Mouse (Mus musculus): ENCODE data around the gene Senp3. TPM values are rescaled to one million over a fixed set of nuclear protein-coding genes. Genes with fewer than 3 reads are reported as not detected.
A peak's percentile ranks its signal among the peaks of the same experiment; 100 is the strongest.
"Not testable (repeated sequence)": the region's sequence is repeated elsewhere in the genome, so short reads cannot be mapped to it uniquely, and the experiment has no call there.

Senp3 gene
- polyA plus RNA-seq, 1 experiment from 2014 or later: 62.1 TPM

- not testable (repeated sequence) for H3K27me3 ChIP-seq (replicated peaks); ATAC-seq; H3K27ac ChIP-seq; H3K9ac ChIP-seq; H3K4me1 ChIP-seq (replicated peaks); H3K4me2 ChIP-seq (replicated peaks); H3K9me3 ChIP-seq; H3K4me3 ChIP-seq (replicated peaks); H3K36me3 ChIP-seq
- 95% methylated on average over 10 of the region's 10 CpGs for WGBS
These were observed 21.0 kb upstream of the Senp3 start for GRCm38 (mm10) chr11:69702886-69703285.

- no peak overlapping the region for H3K4me3 ChIP-seq (replicated peaks)
- no peaks in the 10 kb centered on the region for H3K27me3 ChIP-seq (replicated peaks)
- no peak overlapping the region for H3K4me2 ChIP-seq (replicated peaks)
- ATAC-seq: no peak
- H3K36me3 ChIP-seq: no peaks in the 10 kb centered on the region
- no peaks in the 10 kb centered on the region for H3K9me3 ChIP-seq
- no peak overlapping the region for H3K9ac ChIP-seq
- 16% methylated on average over 1 of the region's 1 CpGs for WGBS
- H3K27ac ChIP-seq: no peak overlapping the region
- peaks cover 11% of the 10 kb centered on the region for H3K4me1 ChIP-seq (replicated peaks)
These were observed 17.7 kb upstream of the Senp3 start for GRCm38 (mm10) chr11:69699595-69699994.

DNA sequence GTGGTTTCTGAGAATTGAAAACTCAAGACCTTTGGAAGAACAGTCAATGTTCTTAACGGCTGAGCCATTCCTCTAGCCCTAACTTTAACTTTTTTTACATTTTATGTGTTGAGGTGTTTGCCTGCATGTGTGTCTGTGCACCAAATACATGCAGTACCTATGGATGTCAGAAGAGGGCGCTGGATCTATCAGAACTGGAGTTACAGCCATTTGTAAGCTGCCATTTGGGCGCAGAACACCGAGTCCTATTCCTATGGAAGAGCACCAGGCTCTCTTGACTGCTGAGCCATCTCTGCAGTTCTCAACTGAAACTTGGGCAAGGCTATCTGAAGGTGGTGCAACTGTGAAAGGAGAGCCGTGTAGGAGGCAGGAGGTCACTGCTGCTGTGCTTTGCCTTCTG lies 16.7 kb upstream of the Senp3 start:
- no peaks in the 10 kb centered on the region for H3K36me3 ChIP-seq
- no peaks in the 10 kb centered on the region for H3K27me3 ChIP-seq (replicated peaks)
- no peak overlapping the region for H3K4me2 ChIP-seq (replicated peaks)
- no peaks in the 10 kb centered on the region for H3K9me3 ChIP-seq
- 72% methylated on average over 5 of the region's 5 CpGs for WGBS
- no peak overlapping the region for H3K9ac ChIP-seq
- H3K27ac ChIP-seq: no peak overlapping the region
- no peak overlapping the region for H3K4me3 ChIP-seq (replicated peaks)
- no peak for ATAC-seq
- peaks cover 12% of the 10 kb centered on the region for H3K4me1 ChIP-seq (replicated peaks)

DNA sequence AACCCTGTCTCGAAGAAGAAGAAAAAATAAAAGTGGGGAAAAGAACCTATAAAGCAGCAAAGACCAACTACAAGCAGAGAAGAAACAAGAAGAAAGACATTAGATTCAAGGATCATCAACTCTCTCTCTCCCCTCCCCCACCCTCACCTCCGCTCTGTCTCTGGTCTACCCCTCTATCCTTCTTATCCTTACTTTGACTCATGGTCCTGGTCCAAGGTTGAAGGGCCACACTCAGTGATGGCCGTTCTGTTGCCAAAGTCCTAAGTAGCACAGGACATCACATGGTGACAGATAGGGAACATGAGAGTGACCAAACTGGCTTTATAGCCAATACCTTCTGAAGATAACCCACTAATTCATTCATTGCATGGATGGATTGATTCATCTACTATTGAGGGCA lies 15.5 kb upstream of the Senp3 start:
- no peaks in the 10 kb centered on the region for H3K9me3 ChIP-seq
- H3K36me3 ChIP-seq: no peaks in the 10 kb centered on the region
- no peak overlapping the region for H3K9ac ChIP-seq
- no peak overlapping the region for H3K27ac ChIP-seq
- no peak overlapping the region for H3K4me3 ChIP-seq (replicated peaks)
- no peak for ATAC-seq
- H3K4me1 ChIP-seq (replicated peaks): peaks cover 19% of the 10 kb centered on the region
- no peak overlapping the region for H3K4me2 ChIP-seq (replicated peaks)
- WGBS: 91% methylated on average over 3 of the region's 3 CpGs
- H3K27me3 ChIP-seq (replicated peaks): no peaks in the 10 kb centered on the region

DNA sequence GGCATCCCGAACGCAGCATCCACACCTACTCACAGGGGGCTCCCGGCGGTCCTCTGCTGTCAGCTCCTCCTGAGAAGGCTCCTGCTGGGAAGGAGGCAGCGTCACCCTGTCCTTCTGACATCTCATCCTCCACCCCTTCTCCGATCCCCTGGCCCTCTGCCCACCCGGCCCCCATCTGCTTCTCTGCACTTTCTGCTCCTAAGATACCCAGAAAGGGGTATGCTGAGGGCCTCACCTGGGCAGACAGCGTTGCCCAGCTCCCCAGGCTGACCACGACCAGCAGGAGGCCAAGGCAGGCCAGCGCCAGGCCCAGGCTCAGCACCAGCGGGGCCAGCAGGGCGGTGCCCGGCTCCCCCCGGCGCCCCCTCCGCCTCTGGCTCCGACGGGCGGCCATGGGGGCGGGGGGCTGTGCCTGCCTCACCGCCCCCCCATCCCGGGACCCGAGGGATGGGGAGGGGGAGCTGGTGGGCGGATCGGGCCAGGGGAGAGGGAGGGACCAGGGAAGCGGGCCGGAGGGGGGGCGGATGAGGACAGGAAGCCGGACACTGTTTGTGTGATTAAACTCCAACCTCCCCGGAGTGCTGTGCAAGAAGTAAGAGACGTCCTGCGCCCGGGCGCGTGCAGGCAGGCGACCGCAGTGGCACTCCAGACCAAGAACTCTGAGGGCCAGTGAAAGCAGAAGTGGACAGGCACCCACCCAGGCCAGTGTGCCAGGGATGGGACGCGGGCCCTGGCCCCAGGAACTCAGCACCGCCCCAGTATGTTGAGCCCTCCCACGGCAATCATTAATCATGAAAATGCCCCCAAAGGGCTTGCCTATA lies 13.7 kb upstream of the Senp3 start, which contains the start of the genes Tnfsf12 and Tnfsfm13:
TSS of gene Tnfsf12 (minus strand) at position 489 of the 821 bp plus-strand sequence.
TSS of gene Tnfsfm13 (minus strand) at position 738 of the 821 bp plus-strand sequence.
- peak within 1 kb of the TSS; percentile 81 for H3K9ac ChIP-seq
- peaks cover 19% of the 10 kb centered on the region for H3K4me1 ChIP-seq (replicated peaks)
- WGBS: 3% methylated on average over 36 of the region's 41 CpGs
- peak within 1 kb of the TSS; percentile 92 for H3K4me2 ChIP-seq (replicated peaks)
- peak within 1 kb of the TSS; percentile 60 for H3K4me3 ChIP-seq (replicated peaks)
- no peaks in the 10 kb centered on the region for H3K36me3 ChIP-seq
- no peaks in the 10 kb centered on the region for H3K27me3 ChIP-seq (replicated peaks)
- H3K27ac ChIP-seq: peak within 1 kb of the TSS; percentile 82
- ATAC-seq: peak; percentile 81
- no peaks in the 10 kb centered on the region for H3K9me3 ChIP-seq

GRCm38 (mm10) chr11:69695046-69695360 lies 13.1 kb upstream of the Senp3 start:
- Histone ChIP-seq H3K4me1 (replicated peaks) (peaks cover 19% of the 10 kb centered on the region), H3K27me3 (replicated peaks) (no peaks in the 10 kb centered on the region), H3K9ac (peak overlapping the region; percentile 81), H3K36me3 (no peaks in the 10 kb centered on the region), H3K9me3 (no peaks in the 10 kb centered on the region), H3K4me3 (replicated peaks) (peak overlapping the region; percentile 60), H3K4me2 (replicated peaks) (peak overlapping the region; percentile 92), H3K27ac (peak overlapping the region; percentile 82; the same call in 1 of the 2 replicates)
- WGBS: 20% methylated on average over 6 of the region's 6 CpGs
- ATAC-seq: 0 out of 2 replicates have a peak, but pooled peaks have one; percentile 17

GRCm38 (mm10) chr11:69693421-69693965 lies 11.6 kb upstream of the Senp3 start:
- WGBS: 55% methylated on average over 11 of the region's 11 CpGs
- no peaks in the 10 kb centered on the region for H3K27me3 ChIP-seq (replicated peaks)
- no peak overlapping the region for H3K4me3 ChIP-seq (replicated peaks)
- peaks cover 17% of the 10 kb centered on the region for H3K4me1 ChIP-seq (replicated peaks)
- H3K36me3 ChIP-seq: no peaks in the 10 kb centered on the region
- no peaks in the 10 kb centered on the region for H3K9me3 ChIP-seq
- H3K4me2 ChIP-seq (replicated peaks): no peak overlapping the region
- H3K9ac ChIP-seq: no peak overlapping the region
- ATAC-seq: no peak
- no peak overlapping the region for H3K27ac ChIP-seq

- WGBS: 75% methylated on average over 6 of the region's 6 CpGs
- ATAC-seq: peak; percentile 65
- no peak overlapping the region for H3K4me2 ChIP-seq (replicated peaks)
These were observed 11.0 kb upstream of the Senp3 start for GRCm38 (mm10) chr11:69692863-69693262.

GRCm38 (mm10) chr11:69692196-69692811 lies 10.4 kb upstream of the Senp3 start:
- H3K4me2 ChIP-seq (replicated peaks): no peak overlapping the region
- no peaks in the 10 kb centered on the region for H3K36me3 ChIP-seq
- WGBS: 73% methylated on average over 9 of the region's 9 CpGs
- peaks cover 17% of the 10 kb centered on the region for H3K4me1 ChIP-seq (replicated peaks)
- H3K4me3 ChIP-seq (replicated peaks): no peak overlapping the region
- no peak overlapping the region for H3K9ac ChIP-seq
- H3K9me3 ChIP-seq: no peaks in the 10 kb centered on the region
- no peaks in the 10 kb centered on the region for H3K27me3 ChIP-seq (replicated peaks)
- ATAC-seq: no peak
- no peak overlapping the region for H3K27ac ChIP-seq

More at GRCm38 (mm10) chr11:69692863-69693262, 11.0 kb upstream of the Senp3 start:
- H3K4me3 ChIP-seq (replicated peaks): no peak overlapping the region
- H3K4me1 ChIP-seq (replicated peaks): peaks cover 17% of the 10 kb centered on the region
- H3K27me3 ChIP-seq (replicated peaks): no peaks in the 10 kb centered on the region
- H3K9me3 ChIP-seq: no peaks in the 10 kb centered on the region
- no peak overlapping the region for H3K9ac ChIP-seq
- no peaks in the 10 kb centered on the region for H3K36me3 ChIP-seq
- H3K27ac ChIP-seq: no peak overlapping the region

DNA sequence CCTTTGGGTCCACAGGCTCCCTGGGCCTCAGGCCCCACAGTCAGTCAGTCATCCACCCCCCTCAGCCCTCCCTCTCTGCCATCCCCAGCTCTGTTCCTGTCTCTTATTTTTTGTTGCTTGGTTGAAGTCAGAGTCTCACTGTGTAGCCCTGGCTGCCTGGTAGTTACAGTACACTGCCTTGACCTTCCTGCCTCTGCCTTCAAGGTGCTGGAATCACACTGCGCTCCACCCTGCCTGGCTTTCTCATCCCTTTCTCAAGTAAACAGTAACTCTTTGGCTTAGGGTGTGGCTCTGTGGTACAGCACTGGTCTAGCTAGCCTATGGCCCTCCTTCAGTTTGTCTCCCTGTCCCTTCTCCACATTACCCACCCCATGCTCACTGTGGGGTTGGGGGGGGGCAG lies 8.0 kb upstream of the Senp3 start:
- WGBS: 92% methylated on average over 1 of the region's 1 CpGs
- no peak overlapping the region for H3K4me2 ChIP-seq (replicated peaks)
- H3K27me3 ChIP-seq (replicated peaks): no peaks in the 10 kb centered on the region
- H3K36me3 ChIP-seq: no peaks in the 10 kb centered on the region
- 0 out of 2 replicates have a peak overlapping the region, but pooled peaks have one; percentile 8 for H3K9ac ChIP-seq
- no peaks in the 10 kb centered on the region for H3K9me3 ChIP-seq
- no peak overlapping the region for H3K27ac ChIP-seq
- H3K4me3 ChIP-seq (replicated peaks): no peak overlapping the region
- H3K4me1 ChIP-seq (replicated peaks): peaks cover 26% of the 10 kb centered on the region
- no peak for ATAC-seq

- Histone ChIP-seq H3K9ac (peak overlapping the region; percentile 32; the same call in 1 of the 2 replicates), H3K36me3 (no peaks in the 10 kb centered on the region), H3K27ac (peak overlapping the region; percentile 51; the same call in 1 of the 2 replicates), H3K4me1 (replicated peaks) (peaks cover 21% of the 10 kb centered on the region), H3K27me3 (replicated peaks) (no peaks in the 10 kb centered on the region), H3K4me2 (replicated peaks) (no peak overlapping the region), H3K9me3 (no peaks in the 10 kb centered on the region), H3K4me3 (replicated peaks) (no peak overlapping the region)
- 47% methylated on average over 5 of the region's 5 CpGs for WGBS
- no peak for ATAC-seq
These were observed 5.2 kb upstream of the Senp3 start for GRCm38 (mm10) chr11:69687061-69687460.

DNA sequence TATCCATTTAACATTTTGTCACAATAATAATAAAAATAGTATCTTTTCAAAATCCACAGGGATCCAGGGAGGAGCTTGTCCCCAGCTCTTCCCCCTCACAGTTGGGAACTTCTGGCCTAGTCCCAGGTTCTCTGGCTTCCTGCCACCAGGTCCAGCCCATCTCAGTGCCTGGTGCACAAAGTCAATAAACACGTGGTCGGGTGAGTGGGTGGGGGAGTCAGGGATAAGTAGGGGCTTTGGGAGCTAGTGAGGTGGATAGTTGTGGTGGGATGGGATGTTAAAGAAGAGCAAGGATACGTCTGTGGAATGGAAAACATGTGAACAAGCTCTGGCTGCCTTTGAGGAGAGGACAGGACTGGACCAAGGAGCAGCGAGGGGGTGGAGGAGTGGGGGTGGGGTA lies 4.5 kb upstream of the Senp3 start:
- WGBS: 13% methylated on average over 4 of the region's 4 CpGs
- H3K4me2 ChIP-seq (replicated peaks): 0 out of 2 replicates have a peak overlapping the region, but pooled peaks have one; percentile 19
- peak overlapping the region; percentile 32; the same call in 1 of the 2 replicates for H3K9ac ChIP-seq

More for the DNA sequence above, 4.5 kb upstream of the Senp3 start:
- H3K36me3 ChIP-seq: no peaks in the 10 kb centered on the region
- no peak overlapping the region for H3K4me3 ChIP-seq (replicated peaks)
- peak overlapping the region; percentile 51; the same call in 1 of the 2 replicates for H3K27ac ChIP-seq
- no peaks in the 10 kb centered on the region for H3K27me3 ChIP-seq (replicated peaks)
- ATAC-seq: no peak
- no peaks in the 10 kb centered on the region for H3K9me3 ChIP-seq
- peaks cover 21% of the 10 kb centered on the region for H3K4me1 ChIP-seq (replicated peaks)
